Mouse (Mus musculus) ovary, postnatal 14 days (tissue): Measurements from ENCODE around the gene Utrn.

Source experiments
- DNase-seq: peaks from one replicate; pipeline ENCODE4 v3.0.0; 2022; ENCODE audit warnings: low spot score

Utrn gene

GRCm38 (mm10) chr10:12534301-12534700 is 334.9 kb downstream of the Utrn start:
- DNase-seq, result no peak

GRCm38 (mm10) chr10:12522078-12522477 is 347.1 kb downstream of the Utrn start:
- no peak for DNase-seq

- no peak for DNase-seq
Measured at GRCm38 (mm10) chr10:12518162-12518561, 351.0 kb downstream of the Utrn start.

DNA sequence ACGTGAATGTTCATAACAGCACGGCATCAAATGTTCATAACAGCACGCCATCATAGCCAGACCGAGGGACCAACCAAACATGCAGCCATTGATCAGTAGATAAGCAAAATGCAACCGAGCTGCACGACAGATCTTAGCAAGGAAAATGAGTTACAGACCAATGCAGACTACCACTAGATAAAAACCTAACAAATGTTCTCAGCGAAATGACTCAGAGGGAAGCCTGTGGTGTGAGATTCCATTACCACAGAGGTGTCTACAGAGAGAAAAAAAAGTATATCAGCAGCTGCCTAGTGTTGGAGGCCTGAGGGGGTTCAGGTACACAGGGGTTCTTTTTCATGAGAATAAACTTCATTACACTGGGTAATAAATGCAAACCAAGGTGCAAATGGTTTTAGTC is 363.6 kb downstream of the Utrn start:
- no peak for DNase-seq

DNA sequence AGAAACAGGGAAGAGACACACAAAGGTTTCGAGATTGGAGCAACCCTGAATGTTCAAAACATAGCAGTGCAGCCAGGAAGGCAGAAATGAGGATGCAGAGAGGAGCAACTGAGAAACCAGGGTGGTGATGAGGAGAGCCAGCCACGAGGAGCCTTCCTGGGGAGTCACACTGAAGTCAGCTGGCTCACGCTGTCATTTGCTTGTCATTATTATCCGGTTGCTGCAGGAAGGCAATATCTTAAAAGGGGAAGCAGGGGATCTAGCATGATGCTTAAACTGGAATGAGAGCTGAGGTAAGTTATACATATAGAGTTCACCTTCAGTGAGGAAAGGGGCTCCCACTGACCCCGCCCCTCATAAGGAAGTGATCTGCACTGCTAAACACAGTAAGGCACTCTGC is 368.7 kb downstream of the Utrn start:
- DNase-seq, result no peak

DNA sequence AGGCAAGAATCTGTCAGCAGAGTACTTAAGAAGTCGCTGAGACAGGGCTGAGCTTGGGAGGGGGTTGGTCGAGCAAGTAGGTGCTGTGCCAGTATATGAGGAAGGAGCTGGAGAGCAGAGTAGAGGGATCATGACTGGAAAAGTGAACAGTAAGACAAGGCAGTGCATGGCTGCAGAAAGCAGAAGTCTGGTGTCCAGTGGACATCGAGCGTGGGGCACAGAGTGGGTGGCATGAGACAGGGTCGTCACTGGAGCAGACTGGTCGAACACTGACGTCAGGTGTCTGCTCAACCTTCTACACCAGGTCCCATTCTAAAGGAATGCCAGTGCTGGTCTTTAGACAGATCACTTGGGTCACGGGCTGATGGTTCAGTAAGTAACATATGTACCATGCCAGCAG is 371.6 kb downstream of the Utrn start:
- DNase-seq, result no peak

- DNase-seq, result no peak
Measured at GRCm38 (mm10) chr10:12489551-12490177, 379.5 kb downstream of the Utrn start.

GRCm38 (mm10) chr10:12488518-12488917 is 380.6 kb downstream of the Utrn start:
- DNase-seq, result no peak

GRCm38 (mm10) chr10:12488117-12488516 is 381.0 kb downstream of the Utrn start:
- DNase-seq, result no peak

DNA sequence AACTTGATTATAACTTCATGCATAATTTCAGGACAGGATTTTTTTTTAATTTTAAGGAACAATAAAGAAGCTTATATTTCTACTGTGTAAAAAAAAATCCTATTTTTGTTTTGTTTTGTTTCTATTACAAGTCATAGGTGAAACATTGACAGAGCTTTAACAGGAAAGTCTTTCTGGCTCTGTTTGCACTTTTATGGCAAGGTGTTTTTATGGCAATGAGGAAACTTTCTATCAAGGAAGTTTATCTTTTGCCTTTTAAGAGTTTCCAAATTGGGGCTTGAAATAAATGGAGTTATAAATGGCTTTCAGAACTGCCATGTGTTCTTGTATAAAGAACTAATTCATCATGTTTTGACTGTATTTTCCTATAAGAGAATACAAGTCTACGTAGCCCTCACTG is 385.7 kb downstream of the Utrn start:
- no peak for DNase-seq

- DNase-seq, result no peak
Measured at GRCm38 (mm10) chr10:12482975-12483374, 386.2 kb downstream of the Utrn start.

DNA sequence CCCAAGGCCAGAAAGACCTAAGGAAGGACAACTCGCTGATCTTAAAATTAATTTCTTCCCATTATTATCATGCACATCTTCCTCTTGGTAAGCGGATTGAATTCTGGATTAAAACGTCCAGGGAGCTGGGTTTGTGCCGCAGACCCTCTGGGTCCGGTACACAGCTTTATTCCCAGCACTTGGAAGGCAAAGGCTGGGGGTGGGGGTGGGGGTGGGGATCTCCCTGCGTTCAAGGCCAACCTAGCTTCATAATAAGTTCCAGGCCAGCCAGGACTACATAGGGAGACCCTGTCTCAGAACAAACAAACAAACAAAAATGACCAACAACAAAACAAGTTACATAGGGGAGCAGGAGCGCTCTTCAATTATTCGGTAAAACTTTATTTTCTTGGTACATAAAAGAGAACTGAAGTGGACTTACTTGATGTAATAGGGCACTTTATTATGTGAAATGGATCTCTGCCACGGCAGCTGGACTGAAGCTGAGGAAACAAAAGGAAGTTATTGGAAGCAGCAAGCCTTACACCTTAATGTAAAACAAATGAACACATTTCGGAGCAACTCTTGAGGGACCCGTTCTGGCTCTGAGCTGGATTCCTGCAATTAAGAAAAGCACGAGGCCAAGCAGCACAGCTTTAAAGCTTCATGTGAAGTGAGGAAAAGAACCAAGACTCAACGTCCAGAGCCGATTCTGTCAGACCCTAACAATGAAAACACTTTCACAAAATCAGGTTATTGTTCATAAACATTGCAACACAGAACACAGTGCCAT is 394.1 kb downstream of the Utrn start:
- no peak for DNase-seq

DNA sequence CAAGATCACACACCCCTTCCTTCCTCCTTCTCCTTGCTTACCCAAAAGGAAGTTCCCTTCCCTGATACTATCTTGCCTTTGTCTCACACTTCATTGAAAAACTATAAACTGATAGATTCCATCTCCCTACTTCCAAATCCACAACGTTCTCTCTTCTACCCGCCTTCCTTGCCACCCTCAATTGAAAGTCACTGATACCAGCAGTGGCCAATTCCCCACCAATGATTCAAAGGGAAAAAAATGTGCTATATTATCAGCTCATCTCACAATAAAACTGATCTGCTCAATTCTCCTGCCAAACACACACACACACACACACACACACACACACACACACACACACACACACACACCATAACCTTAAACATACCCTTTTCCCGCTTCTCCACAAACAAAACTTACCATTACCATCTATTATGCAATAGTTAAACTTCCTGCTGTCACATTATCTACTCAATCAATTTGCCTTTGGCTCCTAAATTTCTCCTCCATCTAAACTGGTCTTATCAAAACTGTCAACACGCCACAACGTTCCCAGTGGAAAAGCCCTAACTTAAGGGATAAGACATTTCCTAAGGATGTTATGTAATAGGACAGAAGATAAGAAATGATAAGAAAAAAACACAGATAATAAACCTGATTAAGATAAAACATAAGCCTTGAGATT is 399.6 kb downstream of the Utrn start:
- no peak for DNase-seq

DNA sequence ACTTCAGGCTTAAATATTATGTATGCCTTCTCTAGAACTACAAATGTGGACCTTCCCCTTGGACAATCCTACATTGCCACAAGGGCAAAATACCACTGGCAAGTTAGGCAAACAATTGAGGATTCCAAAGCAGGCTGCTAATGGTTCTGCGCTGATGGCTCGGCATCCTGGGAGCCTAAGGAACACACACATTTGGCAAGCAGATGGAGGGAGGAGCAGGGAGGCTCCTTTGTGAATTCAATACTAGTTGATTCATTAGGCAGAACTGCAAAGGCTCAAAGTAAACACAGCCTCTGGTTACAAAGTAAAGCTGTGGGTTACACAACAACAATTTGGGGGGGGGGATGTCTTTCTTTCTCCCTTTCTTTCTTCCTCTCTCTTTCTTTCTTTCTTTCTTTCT is 401.6 kb downstream of the Utrn start:
- DNase-seq, result no peak

DNA sequence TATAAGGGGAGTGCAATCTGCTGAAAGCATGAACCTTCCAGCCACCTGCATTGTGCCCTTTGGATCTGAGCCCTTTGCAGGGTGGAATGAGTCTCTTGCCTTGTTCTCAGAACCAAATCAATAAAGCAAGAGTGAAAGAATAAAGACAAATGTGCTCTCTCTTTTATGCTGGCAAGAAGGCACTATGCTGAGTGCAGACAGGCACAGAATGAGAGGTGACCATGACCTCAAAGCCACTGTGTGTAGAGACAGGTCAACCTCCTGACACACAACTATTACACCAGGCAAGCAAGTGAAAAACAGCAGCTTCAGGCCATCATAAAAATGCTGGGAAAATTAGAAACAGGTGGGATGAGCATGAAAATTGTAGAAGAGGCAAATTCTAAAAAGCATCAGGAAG is 408.2 kb downstream of the Utrn start:
- no peak for DNase-seq

- no peak for DNase-seq
Measured at GRCm38 (mm10) chr10:12456867-12457266, 412.3 kb downstream of the Utrn start.

DNA sequence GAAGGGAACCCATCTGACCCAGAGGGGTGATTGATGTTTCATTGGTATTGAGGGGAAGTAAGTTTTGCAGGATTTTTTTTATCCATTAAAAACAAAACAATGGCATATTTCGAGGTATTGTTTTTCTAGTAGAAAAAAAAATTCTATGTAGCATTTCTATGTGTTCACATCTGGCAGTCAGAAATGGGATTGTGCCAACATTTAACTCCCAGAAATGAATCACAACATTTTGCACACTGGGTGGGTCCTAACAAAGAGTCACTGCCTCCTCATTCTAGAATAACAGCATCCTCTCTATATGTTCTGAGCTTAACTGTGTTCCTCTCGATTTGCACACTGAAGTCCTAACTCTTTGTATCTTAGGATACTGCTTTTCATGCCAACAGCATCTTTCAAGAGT is 416.5 kb downstream of the Utrn start:
- DNase-seq, result no peak

GRCm38 (mm10) chr10:12444122-12444521 is 425.0 kb downstream of the Utrn start:
- DNase-seq, result no peak

- DNase-seq, result no peak
Measured at GRCm38 (mm10) chr10:12433161-12433560, 436.0 kb downstream of the Utrn start.

- no peak for DNase-seq
Measured at GRCm38 (mm10) chr10:12430399-12430798, 438.8 kb downstream of the Utrn start.

DNA sequence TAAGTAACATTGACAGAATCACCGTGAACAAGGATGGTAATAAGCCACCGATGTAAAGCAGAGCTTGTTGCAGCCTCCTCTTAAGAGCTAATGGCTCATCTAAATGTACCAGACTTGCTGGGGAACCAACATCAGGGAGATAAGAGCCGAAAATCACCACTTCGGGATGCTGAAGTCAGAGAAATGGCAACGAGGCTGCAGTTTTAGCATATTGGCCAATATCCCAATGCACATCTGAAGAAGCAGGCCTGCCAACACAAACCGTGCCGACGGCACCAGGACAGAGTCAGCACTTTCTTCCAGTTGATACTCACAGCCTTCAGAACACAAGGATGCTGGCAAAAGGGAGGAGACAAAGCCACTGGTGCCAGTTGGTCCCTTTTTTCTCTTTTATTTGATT is 442.3 kb downstream of the Utrn start:
- DNase-seq, result no peak

DNA sequence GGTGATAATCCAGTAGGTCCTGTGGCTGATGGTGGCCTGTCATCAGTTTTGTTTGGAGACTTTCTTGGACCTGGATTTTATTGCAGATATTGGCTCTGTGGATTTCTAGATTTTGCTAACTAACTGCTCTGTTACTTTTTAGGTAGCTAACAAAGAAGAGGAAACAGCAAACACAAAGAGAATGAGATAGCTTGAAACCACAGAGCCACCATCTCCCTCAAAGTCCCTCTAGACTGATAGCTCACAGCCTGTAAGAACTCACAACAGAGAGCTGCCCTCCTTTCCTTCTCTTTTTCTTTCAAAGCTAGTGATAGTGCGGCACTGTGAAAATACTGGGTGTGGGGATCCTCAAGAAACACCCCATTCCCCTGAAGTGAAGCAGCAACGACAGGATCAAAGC is 444.2 kb downstream of the Utrn start:
- no peak for DNase-seq

DNA sequence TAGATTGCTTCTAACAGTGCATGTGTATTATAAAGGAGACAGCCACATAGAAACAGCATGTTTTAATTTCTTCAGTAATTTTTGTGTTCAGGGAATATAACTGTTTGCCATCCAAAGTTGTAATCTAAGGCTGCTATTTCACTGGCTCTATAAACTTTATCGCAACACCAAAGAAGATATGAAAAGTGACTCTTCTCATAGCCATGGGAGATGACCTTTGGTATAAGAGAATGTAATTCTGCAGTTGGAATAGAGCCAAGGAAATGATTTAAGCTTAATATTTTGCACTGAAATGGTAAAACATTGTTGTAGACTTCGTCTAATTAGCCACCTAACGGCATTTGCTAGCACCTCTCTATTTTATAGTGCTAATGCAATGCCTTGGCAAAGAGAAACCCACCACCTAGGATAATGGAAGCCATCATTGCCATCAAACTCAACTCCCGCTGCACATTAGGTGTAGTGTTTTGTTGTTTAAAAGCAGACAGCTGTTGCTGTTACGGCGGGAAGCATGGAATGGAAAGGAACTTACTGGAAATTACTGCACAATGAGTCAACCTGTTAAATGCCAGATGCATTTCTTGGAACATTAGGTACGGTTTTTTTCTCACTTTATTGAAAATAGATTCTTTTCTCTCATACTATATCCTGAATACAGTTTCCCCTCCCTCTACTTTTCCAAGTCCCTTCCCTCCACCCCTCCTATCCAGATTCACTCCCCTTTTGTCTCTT is 445.0 kb downstream of the Utrn start:
- DNase-seq, result no peak
